Mouse (Mus musculus) T-helper 17 cell (primary cell): ENCODE results near the gene Kank2.

Experiments used
- in situ Hi-C, 2 experiments: fragments of 300-600 bp; cut with MboI, MseI; formaldehyde crosslinking; loops; 1 replicate in 1 of 2; 2 replicates in 1 of 2; pipeline ENCODE4 v1.15.1; 2025; ENCODE audit warnings: high pct_unique_total_duplicates in 2 of 2

The Kank2 gene

GRCm38 (mm10) chr9:21750370-21750769, 48.2 kb downstream of the Kank2 start:
- in situ Hi-C loops = no loop called here

DNA sequence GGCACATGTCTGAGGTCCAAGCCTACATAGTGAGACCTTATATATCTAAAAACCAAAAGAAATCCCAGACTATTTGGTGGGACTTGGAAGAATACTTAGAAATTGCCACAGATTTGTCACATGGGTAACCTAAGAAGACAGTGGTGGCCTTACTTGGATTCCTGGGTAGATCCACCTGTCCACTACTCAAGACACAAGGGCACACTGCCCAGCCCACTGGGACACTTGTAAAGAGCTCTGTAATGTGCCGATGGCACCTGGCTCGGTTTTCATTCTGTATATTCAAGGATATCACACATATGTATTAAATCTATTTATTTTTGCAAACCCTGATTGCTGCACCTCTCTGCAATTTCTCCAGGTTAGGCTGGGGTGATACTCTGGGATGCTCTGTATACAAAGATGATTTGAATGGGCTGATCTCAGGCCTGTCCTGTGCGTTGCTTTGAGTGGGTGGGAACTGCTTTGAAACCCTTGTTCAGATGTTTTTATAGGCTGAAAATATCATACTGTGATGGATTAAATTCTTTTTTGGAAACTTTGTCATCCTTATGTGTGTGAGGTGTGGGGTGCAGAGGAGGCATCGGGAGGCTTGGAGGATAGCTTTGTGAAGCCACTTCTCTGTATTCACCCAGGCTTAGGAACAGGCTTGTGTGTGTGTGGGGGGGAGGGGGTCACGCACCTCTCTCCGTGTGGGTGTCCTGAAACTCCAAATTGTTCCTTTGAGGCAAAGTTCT, 49.0 kb downstream of the Kank2 start:
- in situ Hi-C loops = loop anchor here in 1 of 2 experiments (10.0 to 25.0 kb wide), 2 partner anchors 605 to 837 kb away; no protein-coding TSS in a partner anchor

DNA sequence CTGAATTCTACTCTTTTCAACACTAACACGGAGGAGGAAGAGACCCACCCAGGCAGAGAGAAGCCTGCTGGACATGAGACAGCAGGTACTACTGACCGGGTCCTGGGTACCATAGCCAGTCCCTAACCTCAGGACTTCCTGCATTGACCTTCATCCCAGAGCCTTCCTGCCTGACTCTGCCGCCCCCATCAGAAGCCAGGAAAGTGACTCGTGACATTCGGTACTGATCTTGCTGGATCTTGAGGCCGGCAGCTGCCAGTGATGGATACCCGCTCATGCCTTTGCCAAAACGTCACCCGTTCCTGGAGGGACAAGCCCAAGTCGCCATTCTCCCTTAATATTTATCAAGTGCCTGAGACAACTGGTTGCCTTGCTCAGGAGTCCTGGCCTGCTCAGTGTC, 50.1 kb downstream of the Kank2 start:
- in situ Hi-C loops = loop anchor here in 1 of 2 experiments (10.0 to 25.0 kb wide), 2 partner anchors 606 to 836 kb away; no protein-coding TSS in a partner anchor

GRCm38 (mm10) chr9:21748033-21748432, 50.5 kb downstream of the Kank2 start:
- in situ Hi-C loops = loop anchor here in 1 of 2 experiments (10.0 to 25.0 kb wide), 2 partner anchors 607 to 836 kb away; no protein-coding TSS in a partner anchor

DNA sequence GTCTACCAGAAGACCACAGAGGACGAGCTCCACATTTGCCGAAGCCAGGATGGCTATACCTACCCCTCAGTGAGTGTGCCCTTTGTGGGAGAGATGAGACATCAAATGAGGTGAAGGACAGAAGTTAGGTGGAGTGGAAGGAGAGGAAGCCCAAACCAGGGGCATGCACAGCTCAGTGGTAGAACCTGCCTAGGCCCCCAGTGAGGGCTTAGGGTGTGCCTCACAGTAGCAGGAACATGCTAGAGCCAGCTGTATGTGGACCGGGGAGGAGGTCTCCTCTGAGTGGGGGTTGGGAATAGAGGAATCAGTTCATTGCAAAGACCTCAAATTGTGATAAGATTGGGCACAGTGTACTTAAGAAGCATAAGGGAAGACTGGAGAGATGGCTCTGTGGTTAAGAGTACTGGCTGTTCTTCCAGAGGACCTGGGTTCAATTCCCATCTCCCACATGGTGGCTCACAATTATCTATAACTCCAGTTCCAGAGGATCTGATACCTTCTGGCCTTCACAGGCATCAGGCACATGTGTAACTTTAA, 51.2 kb downstream of the Kank2 start:
- in situ Hi-C loops = loop anchor here in 1 of 2 experiments (10.0 to 25.0 kb wide), 2 partner anchors 607 to 835 kb away; no protein-coding TSS in a partner anchor

GRCm38 (mm10) chr9:21741514-21741913, 57.0 kb downstream of the Kank2 start:
- in situ Hi-C loops = loop anchor here in 1 of 2 experiments (10.0 to 25.0 kb wide), 2 partner anchors 613 to 829 kb away; no protein-coding TSS in a partner anchor

GRCm38 (mm10) chr9:21740427-21740826, 58.1 kb downstream of the Kank2 start:
- in situ Hi-C loops = loop anchor here in 1 of 2 experiments (10.0 to 25.0 kb wide), 2 partner anchors 614 to 828 kb away; no protein-coding TSS in a partner anchor

GRCm38 (mm10) chr9:21738776-21739175, 59.8 kb downstream of the Kank2 start:
- in situ Hi-C loops = loop anchor here in 1 of 2 experiments (25.0 kb wide), 1 partner anchor 826 kb away; no protein-coding TSS in a partner anchor

DNA sequence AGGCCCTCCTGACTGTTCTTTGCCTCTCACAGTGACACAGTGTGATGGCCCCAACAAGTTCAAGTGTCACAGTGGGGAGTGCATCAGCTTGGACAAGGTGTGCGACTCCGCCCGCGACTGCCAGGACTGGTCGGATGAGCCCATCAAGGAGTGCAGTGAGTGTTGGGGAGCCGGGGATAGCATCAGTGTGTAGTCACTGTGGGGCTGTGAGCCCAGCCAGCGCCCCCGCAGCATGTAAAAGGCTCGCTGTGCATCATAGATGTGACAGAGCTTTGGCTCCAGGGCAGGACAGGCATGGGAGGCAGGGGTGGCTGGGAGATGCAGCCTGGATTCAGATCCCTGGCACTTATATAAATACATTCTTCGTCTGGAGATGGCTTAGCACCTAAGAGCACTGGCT, 61.4 kb downstream of the Kank2 start:
- in situ Hi-C loops = loop anchor here in 1 of 2 experiments (25.0 kb wide), 1 partner anchor 825 kb away; no protein-coding TSS in a partner anchor

GRCm38 (mm10) chr9:21736580-21736979, 62.0 kb downstream of the Kank2 start:
- in situ Hi-C loops = loop anchor here in 1 of 2 experiments (25.0 kb wide), 1 partner anchor 824 kb away; no protein-coding TSS in a partner anchor

GRCm38 (mm10) chr9:21735126-21735525, 63.4 kb downstream of the Kank2 start:
- in situ Hi-C loops = loop anchor here in 1 of 2 experiments (25.0 kb wide), 1 partner anchor 823 kb away; no protein-coding TSS in a partner anchor

DNA sequence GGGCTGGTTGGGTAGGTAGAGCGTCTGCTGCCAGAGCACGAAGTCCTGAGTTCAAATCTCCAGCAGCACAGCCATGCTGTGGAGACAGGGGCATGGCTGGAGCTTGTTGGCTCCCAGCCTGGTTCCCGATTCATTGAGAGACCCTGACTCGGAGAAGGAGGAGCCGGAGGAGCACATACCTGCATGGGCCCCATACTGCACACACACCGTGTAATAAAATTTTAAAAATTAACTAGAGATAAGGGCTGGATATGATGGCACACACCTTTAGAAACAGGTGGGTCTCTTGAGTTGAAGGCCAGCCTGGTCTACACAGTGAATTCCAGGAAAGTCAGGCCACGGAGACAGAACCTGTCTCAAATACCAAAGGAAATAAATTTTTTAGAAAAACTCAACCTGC, 64.6 kb downstream of the Kank2 start:
- in situ Hi-C loops = loop anchor here in 1 of 2 experiments (25.0 kb wide), 1 partner anchor 822 kb away; no protein-coding TSS in a partner anchor

GRCm38 (mm10) chr9:21733446-21733845, 65.1 kb downstream of the Kank2 start:
- in situ Hi-C loops = loop anchor here in 1 of 2 experiments (25.0 kb wide), 1 partner anchor 821 kb away; no protein-coding TSS in a partner anchor

DNA sequence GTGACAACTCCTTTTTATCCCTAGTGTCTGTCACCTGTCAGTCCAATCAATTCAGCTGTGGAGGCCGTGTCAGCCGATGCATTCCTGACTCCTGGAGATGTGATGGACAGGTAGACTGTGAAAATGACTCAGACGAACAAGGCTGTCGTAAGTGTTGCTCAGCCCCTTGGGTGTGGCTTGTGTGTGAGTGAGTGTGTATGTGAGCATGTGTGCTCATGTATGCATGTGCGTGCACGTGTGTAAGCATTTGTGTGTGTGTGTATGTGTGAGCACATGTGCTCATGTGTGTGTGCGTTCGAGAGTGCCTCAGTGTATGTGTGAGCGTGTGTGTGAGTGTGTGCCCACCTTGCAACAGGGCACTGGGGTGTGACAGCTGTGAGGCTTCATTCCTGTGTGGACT, 66.3 kb downstream of the Kank2 start:
- in situ Hi-C loops = loop anchor here in 1 of 2 experiments (25.0 kb wide), 1 partner anchor 820 kb away; no protein-coding TSS in a partner anchor

DNA sequence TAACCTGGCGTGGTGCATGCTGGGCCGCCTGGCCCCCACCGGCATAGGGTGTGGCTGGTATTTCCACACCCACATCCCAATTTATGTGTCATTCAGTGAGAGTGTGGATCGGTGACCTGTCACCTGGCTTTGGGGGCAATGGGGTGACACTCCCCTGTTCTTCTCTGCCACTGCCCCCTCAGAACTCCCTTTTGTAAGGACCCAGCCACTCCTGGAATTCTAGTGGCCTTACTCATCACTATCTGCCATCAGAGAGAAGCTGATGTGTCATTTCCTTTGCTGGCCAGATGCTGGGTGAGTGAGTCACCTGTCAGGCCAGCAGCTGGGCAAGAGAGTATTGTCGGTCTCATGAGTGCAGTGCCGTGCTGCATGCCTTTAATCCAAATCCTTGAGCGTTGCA, 69.3 kb downstream of the Kank2 start:
- in situ Hi-C loops = loop anchor here in 1 of 2 experiments (25.0 kb wide), 1 partner anchor 817 kb away; no protein-coding TSS in a partner anchor

DNA sequence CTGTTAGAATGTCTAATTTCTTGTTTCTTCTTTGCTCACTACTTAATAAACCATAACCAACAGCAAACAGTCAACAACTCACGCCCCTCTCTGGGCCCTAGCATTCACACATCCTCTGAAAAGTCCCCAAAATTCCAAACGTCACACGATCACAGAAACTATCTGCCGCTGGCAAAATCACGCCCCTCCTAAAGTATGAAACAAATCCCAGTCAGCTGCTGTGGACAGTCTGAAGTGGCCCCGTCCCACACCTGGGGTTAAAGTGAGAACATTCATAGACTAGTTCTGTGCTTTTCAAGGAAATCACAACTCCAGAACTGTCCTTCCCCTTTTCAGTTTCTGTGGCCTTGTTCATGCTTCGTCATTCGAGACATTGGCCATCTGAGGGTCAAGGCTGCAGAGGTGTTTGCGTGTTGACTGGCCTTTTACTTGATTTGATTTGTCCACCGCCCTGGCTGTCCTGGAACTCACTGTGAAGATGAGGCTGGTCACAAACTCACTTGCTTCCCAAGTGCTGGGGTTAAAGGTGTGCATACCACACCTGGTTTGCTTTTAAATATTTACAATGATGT, 70.2 kb downstream of the Kank2 start:
- in situ Hi-C loops = loop anchor here in 1 of 2 experiments (25.0 kb wide), 1 partner anchor 816 kb away; no protein-coding TSS in a partner anchor

DNA sequence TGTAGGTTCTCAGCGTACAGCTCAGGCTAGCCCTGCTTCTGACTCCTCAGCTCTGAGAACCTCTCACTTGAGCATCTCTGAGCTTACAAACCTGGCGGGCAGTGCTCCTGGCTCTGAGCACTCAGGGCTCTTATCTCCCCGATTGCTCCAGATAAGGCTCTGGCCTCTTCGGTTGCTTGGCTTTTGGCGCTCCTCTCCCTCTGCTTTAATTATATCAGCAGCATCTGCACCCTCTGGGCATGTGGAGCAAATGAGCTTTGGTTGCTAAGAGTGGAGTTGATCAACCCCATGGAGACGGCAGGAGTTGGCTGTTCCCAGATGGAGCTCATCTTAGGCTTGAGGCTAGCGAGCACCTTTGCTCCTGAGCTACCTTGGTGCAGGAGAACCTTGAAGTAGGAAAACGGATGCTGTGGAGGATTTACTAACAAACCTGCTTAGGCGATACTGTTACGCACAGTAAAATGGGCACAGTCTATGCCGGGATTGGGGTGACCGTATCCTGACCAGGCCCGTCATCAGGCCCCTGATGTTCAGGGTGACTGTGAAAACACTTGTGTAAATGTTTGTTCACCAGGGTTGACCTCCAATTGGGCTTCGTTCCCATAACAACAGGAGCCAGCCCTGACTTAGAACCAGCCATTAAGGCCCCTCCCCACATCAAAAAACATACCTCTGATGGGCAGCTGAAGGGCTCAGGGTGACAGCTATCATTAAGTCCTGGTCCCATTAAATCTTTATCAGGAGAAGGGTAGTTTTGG, 72.1 kb downstream of the Kank2 start:
- in situ Hi-C loops = loop anchor here in 1 of 2 experiments (25.0 kb wide), 1 partner anchor 814 kb away; no protein-coding TSS in a partner anchor

- in situ Hi-C loops = loop anchor here in 1 of 2 experiments (25.0 kb wide), 1 partner anchor 813 kb away; no protein-coding TSS in a partner anchor
These were observed 73.1 kb downstream of the Kank2 start for GRCm38 (mm10) chr9:21725224-21726121.

DNA sequence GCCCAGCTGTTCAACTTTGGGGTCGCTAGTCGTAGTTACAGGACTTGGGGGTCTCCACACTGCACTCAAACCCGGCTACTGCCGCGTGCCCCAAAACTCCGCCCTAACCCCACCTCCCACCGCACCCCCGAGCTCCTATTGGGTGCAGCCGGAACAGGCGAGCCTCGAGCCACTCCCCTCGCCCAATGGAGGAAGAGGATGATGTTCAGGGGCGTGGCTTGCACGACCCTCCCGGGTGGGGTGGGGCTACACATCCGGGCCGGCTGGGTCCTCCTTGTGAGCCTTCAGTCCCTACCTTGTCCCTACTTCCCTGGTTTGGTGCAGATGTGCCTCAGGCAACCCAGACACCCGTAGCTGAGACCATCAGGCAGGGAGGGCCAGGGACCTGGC, 74.4 kb downstream of the Kank2 start:
- in situ Hi-C loops = no loop called here
